Mouse (Mus musculus): ENCODE measurements around the gene Cox8b.

DNA sequence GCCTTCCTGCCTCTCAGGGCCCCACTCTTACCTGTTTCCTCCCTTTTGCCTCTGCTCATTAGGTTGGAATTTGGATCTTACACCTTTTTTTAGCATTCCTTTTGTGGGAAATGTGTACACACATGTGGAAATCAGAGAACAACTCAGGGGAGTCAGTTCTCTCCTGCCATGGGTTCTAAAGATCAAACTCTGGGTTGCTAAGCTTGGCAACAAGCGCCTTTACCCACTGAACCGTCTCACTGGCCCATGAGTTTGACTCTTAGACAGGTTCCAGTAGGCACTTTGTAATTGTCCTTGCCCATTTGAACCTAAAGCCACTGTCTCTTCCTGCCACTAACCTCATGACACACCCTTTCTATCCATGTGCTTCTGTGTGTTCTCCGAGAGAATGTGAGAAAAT lies 5.6 kb downstream of the Cox8b start:
- no peak for TF ChIP-seq FLI1 (IDR thresholded peaks at IDR 0.05; ENCODE audit: low read length)
- TF ChIP-seq GATA1 (IDR thresholded peaks at IDR 0.05; ENCODE audit: borderline replicate concordance, low read length): no peak

All from megakaryocyte, embryonic 14.5 days (primary cell).